In genomic region chr6:23147221-23147620, GRCm38 (mm10) we compare ENCODE assay signal across 12 mouse cellular contexts. TPM values are rescaled to one million over a fixed set of nuclear protein-coding genes. Genes with fewer than 3 reads are reported as not detected.
"Had no signal": no experiment of that assay in that cellular context is flagged by ENCODE, and none has a peak within 500 bp of the region (broad histone marks: within the 10 kb centered on the region; RNA-seq: fewer than 3 reads in every experiment).

No protein-coding gene starts in this region.

- H3K36me3 ChIP-seq: intestine, embryonic 15.5 days; limb, embryonic 12.5 days; midbrain, embryonic 10.5 days; neural tube, embryonic 12.5 days had no signal

- H3K9me3 ChIP-seq: intestine, embryonic 15.5 days; limb, embryonic 12.5 days; midbrain, embryonic 10.5 days; neural tube, embryonic 12.5 days had no signal

- ATAC-seq: intestine, embryonic 15.5 days had no signal

- H3K9ac ChIP-seq: intestine, embryonic 15.5 days; limb, embryonic 12.5 days; neural tube, embryonic 12.5 days had no signal

- H3K4me1 ChIP-seq: intestine, embryonic 15.5 days; limb, embryonic 12.5 days; midbrain, embryonic 10.5 days; neural tube, embryonic 12.5 days had no signal

- H3K4me3 ChIP-seq: intestine, embryonic 15.5 days; layer of hippocampus, adult 2 months; limb, embryonic 12.5 days; midbrain, embryonic 10.5 days; myocyte; neural tube, embryonic 12.5 days had no signal

- H3K27ac ChIP-seq: intestine, embryonic 15.5 days; layer of hippocampus, adult 2 months; limb, embryonic 12.5 days; midbrain, embryonic 10.5 days; neural tube, embryonic 12.5 days; stomach, postnatal 0 days had no signal

- H3K27me3 ChIP-seq: intestine, embryonic 15.5 days; limb, embryonic 12.5 days; neural tube, embryonic 12.5 days had no signal

- H3K4me2 ChIP-seq: intestine, embryonic 15.5 days; limb, embryonic 12.5 days; neural tube, embryonic 12.5 days had no signal

- DNase-seq: lung, adult 18-20 months; lung, postnatal 36 days; midbrain, embryonic 14.5 days; thymus, postnatal 4 days had no signal

RNA-seq across cellular contexts. Expression of gene Aass, which starts 14.4 kb away (rescaled TPM):
- total RNA-seq: neutrophil, adult 5-6 weeks had no signal
- polyA plus RNA-seq: myocyte had no signal
